Mouse (Mus musculus) hematopoietic stem cell, adult 5-6 weeks (primary cell): ENCODE results near the gene Cycs. TPM values are rescaled to one million over a fixed set of nuclear protein-coding genes. Genes with fewer than 3 reads are reported as not detected.
A peak's percentile ranks its signal among the peaks of the same experiment; 100 is the strongest.

Source experiments
- ATAC-seq, 2 experiments: fragments of 125-278 bp in 1 of 2; replicated peaks in 1 of 2; 2 replicates each; pipeline ENCODE4 v1.8.0; 2016 to 2017; ENCODE audit warnings: inconsistent platforms in 2 of 2, mild to moderate bottlenecking in 2 of 2, moderate number of reproducible peaks in 2 of 2, low read depth in 1 of 2, moderate TSS enrichment in 1 of 2; ENCODE audit not compliant: low FRiP score in 2 of 2, poor library complexity in 2 of 2, severe bottlenecking in 2 of 2, insufficient read depth in 1 of 2, low TSS enrichment in 1 of 2
- total RNA-seq: library from RNA; stranded (forward); fragments of 172-1452, 232-1000 nt; gene quantifications from 2 replicates; pipeline ENCODE4 v1.2.3, GENCODE M21; 2017

Gene Cycs
- 71.9 and 119 TPM in 2 replicates for total RNA-seq

GRCm38 (mm10) chr6:50566141-50566996, at the start of gene Cycs:
TSS of gene Cycs (minus strand) at chr6:50566538.
- peak; percentile 97 to 99 for ATAC-seq

GRCm38 (mm10) chr6:50601620-50602019, 35.3 kb upstream of the Cycs start:
- ATAC-seq = peak; percentile 42 to 49; a peak in 3 of 4 replicates

GRCm38 (mm10) chr6:50598560-50598959, 32.2 kb upstream of the Cycs start:
- ATAC-seq = no peak

- peak; percentile 92 to 94 for ATAC-seq
Observed at GRCm38 (mm10) chr6:50596301-50597211, 30.2 kb upstream of the Cycs start, which contains the start of gene 4921507P07Rik. TSS of gene 4921507P07Rik (minus strand) at chr6:50596632.

- no peak for ATAC-seq
Observed at GRCm38 (mm10) chr6:50594372-50594771, 28.0 kb upstream of the Cycs start.

- ATAC-seq = no peak
Observed at GRCm38 (mm10) chr6:50593334-50593845, 27.1 kb upstream of the Cycs start.

- ATAC-seq = no peak
Observed at GRCm38 (mm10) chr6:50590234-50590633, 23.9 kb upstream of the Cycs start.

GRCm38 (mm10) chr6:50588251-50588650, 21.9 kb upstream of the Cycs start:
- peak; percentile 46 to 75; a peak in 3 of 4 replicates for ATAC-seq

GRCm38 (mm10) chr6:50587412-50587811, 21.1 kb upstream of the Cycs start:
- no peak for ATAC-seq

- ATAC-seq = no peak
Observed at GRCm38 (mm10) chr6:50586316-50586715, 20.0 kb upstream of the Cycs start.

- ATAC-seq = no peak
Observed at GRCm38 (mm10) chr6:50585733-50586132, 19.4 kb upstream of the Cycs start.

GRCm38 (mm10) chr6:50571661-50572060, 5.3 kb upstream of the Cycs start:
- ATAC-seq = no peak

- ATAC-seq = no peak
Observed at GRCm38 (mm10) chr6:50566997-50567255, 588 bp upstream of the Cycs start.

- no peak for ATAC-seq
Observed at GRCm38 (mm10) chr6:50563651-50564050, 2.7 kb downstream of the Cycs start.

- no peak for ATAC-seq
Observed at GRCm38 (mm10) chr6:50562421-50562820, 3.9 kb downstream of the Cycs start.

- ATAC-seq = no peak
Observed at GRCm38 (mm10) chr6:50560776-50561175, 5.6 kb downstream of the Cycs start.

GRCm38 (mm10) chr6:50558877-50559276, 7.5 kb downstream of the Cycs start:
- ATAC-seq = 0 out of 4 replicates have a peak, but pooled peaks of 1 of the 2 experiments have one; percentile 42

GRCm38 (mm10) chr6:50557566-50557965, 8.8 kb downstream of the Cycs start:
- no peak; a peak in 1 of 4 replicates for ATAC-seq
